Mouse (Mus musculus): ENCODE data around the gene Jak1. TPM values are rescaled to one million over a fixed set of nuclear protein-coding genes. Genes with fewer than 3 reads are reported as not detected.
"Not testable (repeated sequence)": the region's sequence is repeated elsewhere in the genome, so short reads cannot be mapped to it uniquely, and the experiment has no call there.

Gene Jak1
- total RNA-seq, 2 experiments from 2014 or later = 74.9 to 79.6 TPM

DNA sequence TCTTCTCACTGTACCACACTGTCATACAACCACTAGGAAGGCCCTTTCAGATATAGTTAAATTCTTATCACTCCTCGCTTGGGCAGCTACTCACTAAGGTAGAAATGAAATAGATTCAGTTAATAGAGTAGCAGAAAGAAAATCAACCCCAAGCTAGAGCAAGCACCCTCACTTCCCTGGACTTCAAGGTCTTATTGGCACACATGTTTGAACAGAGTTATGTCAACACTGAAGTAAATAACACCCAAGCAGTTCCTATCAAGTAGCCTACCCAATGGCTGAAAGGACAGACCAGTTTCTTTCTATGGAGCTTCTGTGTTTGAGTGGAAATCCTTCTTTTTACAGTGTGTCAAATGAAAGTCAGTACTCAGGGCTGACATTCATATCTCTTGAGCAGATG lies 17.2 kb upstream of the Jak1 start:
- DNase-seq = no peak
- intact Hi-C loops (cut with DNase I) = no loop called here

DNA sequence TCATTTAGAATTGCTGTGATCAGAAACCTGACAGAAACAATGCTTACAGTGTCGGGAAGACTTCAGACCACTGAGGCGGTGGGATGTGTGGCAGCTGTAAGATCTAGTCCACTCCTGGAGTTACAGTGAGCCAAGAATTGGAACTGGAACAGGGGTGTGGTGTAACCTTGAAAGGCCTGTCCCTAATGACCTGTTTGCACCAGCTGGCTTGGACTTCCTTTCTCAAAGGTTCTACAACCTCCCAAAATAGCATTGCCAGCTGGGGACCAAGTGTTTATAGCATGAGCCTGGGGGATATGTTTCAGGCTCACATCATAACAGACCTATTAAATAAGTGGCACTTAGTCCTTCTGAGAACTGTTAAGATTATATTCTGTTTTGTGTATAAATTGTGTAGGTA lies 15.0 kb upstream of the Jak1 start:
- no peak for DNase-seq
- intact Hi-C loops (cut with DNase I) = no loop called here

DNA sequence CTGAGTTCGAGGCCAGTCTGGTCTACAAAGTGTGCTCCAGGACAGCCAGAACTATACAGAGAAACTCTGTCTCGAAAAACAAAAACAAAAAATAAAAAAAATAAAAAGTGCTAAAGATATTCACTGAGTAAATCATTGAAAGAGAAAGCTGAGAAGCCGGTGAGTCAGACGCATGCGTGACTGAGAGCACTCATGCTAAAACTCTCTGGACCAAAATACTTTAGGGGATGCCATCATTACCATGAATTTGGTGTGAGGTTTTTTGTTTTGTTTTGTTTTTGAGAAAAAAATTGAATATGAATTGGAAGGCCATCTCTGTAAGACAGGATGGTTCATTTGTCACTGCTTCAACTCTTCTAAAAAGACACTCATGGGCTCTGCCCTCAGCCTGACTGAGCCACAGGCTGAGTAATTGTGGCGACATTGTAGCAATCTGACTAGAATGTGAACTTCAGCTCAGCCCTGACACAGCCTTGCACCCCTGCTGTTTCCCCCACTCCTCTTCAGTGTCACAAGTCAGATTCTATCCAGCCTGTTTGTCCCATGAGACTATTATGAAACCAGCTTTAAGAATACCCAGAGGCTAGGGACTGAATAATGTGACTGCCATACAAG lies 11.5 kb upstream of the Jak1 start:
- intact Hi-C loops (cut with DNase I) = no loop called here

DNA sequence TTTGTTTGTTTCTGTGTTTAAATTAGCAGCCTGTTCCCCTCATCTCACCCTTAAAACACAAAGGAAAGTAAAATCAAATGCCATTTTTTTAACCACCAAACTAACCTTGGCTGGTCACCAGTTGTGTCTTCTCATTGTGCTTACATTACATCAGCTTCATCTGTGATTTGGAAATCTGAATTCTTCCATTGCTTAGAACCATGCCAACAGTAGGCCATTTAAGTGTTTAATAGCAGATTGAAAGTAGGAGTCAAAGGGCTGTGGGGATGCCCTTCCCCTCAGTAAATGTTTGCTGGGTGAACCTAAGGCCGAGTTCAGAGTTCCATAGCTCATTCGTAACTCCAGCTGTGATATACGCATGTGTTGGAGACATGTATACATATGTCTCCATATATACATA lies 10.8 kb upstream of the Jak1 start:
- DNase-seq = no peak
- intact Hi-C loops (cut with DNase I) = no loop called here

More for the DNA sequence above, 11.5 kb upstream of the Jak1 start:
- no peak for DNase-seq

DNA sequence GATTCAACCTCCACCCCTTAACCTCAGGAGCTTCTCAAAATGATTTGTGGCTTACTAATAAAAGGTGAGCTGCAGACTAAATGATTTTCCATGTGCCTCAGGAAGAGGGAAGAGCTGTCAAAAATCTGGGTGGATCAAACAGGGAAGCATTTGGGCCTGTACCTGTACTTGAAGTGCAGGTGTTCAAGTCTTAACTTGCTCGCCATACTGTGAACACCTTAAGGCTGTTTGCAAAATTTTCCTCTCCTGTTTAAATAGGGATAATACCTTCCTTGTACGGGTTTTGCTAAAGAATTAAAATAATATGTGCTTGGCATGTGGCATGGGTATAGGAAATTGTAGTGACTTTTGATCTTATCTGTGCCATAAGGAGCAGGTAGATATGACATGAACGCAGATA lies 5.7 kb upstream of the Jak1 start:
- intact Hi-C loops (cut with DNase I) = no loop called here
- no peak for DNase-seq

DNA sequence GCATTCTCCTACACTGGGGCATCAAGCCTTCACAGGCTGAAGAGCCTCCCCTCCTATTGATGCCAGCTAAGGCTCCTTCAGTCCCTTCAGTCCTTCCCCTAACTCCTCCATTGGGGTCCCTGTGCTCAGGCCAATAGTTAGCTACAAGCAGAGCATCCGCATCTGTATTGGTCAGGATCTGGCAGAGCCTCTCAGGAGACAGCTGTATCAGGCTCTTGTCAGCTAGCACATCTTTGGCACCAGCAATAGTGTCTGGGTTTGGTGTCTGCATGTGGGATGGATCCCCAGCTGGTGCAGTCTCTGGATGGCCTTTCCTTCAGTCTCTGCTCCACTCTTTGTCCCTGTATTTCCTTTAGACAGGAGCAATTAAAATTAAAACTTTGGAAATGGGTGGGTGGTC lies 3.4 kb upstream of the Jak1 start:
- not testable (repeated sequence) for DNase-seq
- intact Hi-C loops (cut with DNase I) = loop anchor here (5.0 kb wide), 2 partner anchors 86 to 89 kb away; no protein-coding TSS in a partner anchor

DNA sequence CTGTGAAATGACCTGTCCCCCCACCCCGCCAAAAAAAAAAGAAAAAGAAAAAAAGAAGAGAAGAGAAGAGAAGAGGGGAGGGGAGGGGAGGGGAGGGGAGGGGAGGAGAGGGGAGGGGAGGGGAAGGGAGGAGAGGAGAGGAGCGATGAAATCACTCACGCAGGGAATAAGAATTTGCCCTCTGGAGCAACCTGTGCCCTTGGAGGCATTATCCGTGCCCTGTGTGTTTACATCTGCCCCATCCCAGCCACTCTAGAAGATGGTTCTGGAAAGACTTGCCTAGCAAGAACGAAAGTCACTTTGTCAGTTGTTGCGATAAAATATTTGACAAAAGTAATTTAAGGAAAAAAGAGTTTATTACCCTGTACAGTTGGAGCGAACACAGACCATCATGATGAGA lies 441 bp upstream of the Jak1 start:
- intact Hi-C loops (cut with DNase I) = loop anchor here (5.0 kb wide), 2 partner anchors 83 to 92 kb away; no protein-coding TSS in a partner anchor

DNA sequence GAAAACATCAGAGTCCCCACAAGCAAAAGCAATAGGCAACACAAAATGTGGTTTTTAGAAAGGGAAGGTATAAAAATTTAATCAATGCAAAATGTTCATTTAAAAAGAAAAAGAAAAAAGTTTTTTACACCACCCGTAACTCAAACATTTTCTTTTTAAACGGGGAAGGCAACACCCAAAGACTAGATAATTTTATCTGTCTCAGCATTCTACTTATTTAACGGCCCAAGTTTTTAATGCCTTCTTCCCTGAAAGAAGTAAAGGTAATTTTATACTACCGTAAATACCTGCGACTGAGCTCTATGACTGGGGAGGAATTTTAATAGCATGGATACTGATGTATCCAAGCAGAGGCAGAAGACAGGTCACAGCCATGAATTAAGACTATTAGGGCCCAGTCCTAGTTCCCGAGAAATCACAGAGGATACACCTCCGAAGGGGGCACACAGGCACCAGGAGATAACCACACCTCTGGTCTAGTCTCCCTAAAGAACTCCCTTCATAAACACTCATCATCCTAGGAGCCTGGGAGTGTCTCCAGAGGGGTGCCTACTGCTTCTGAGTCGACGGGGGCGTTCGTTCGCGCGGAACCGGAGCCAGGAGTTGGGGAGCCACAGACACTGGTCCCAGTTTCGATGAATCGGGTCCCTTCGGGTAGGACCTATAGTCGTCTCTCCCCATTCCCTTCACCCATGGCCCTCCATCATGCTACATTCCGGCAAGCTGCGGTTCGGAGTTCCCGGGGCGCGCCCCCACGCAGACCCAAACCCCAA lies 928 bp downstream of the Jak1 start:
- intact Hi-C loops (cut with DNase I) = loop anchor here (5.0 kb wide), 1 partner anchor 92 kb away; no protein-coding TSS in a partner anchor
- no peak for DNase-seq

More for the DNA sequence above, 441 bp upstream of the Jak1 start:
- no peak for DNase-seq

DNA sequence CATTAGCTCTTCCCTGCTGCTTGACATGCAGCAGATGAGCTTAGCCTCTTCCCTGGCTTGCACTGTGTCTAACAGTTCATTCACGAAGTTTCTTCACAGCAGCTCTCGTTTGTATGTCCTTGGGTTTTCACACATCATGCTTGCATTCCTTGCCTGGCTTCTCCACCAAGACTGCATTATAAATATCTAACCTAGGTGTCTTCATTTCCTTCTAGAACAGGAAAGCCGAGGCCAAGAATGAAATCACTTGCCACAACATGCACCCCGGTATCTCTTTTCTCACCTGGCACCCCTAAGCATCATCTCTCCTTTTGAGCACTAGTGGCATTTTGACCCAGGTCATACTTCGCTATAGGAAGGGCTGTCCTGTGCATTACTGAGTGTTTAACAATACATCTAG lies 3.5 kb downstream of the Jak1 start:
- no peak for DNase-seq
- intact Hi-C loops (cut with DNase I) = loop anchor here (5.0 kb wide), 1 partner anchor 89 kb away; no protein-coding TSS in a partner anchor

DNA sequence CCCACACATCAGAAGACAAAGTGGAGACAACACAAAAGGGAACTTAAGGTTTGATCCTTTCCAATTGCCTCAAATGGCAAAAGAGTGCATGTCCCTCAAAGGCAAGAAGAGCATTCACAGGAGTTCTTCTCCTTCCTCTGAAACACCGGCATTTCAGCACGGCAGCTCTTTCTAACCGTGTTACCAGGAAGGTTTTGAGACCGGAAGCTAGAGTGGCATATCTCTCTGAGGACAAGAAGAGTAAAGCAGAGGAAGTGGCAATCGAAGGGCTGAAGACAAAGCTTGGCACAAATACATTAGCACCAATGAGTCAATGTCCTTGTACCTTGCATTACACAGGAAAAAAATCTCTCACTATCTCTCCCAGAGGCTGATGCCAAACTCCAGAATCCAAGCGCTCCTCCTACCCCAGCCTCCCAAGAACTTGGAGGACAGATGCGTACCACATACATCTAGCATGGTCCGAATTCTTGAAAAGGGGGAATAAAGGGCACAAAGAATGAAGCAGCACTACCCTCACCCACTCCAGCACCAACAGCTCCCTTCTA lies 4.3 kb downstream of the Jak1 start:
- intact Hi-C loops (cut with DNase I) = loop anchor here (5.0 kb wide), 1 partner anchor 89 kb away; no protein-coding TSS in a partner anchor
- no peak for DNase-seq

DNA sequence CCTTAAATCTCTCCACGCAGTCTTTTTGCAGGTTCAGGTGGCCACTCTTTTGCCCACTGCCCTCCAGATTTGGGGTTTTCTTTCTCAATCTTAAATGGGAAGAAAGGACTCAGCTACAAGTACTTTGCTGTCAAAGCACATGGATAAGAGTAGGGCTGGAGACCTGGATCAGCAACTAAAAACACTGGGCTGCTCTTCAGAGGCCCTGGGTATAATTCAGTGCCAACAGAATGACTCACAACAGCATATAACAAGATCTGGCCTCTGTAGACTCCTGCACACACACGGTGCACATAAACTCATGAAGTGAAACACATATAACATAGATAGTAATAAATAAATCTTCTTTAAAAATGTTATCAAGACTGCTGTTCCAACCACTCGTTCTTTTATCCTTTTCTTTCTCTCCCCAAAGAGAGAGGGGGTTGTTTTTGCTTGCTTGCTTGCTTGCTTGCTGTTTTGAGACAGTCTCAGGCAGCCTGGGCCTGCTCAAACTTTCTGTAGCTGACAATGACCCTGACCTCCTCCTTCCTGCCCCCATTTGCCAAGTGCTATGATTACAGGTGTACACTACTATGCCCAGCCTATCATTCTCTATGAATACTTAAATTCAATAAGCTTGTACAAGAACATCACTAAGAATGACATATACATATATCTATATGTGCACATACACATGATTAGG lies 8.4 kb downstream of the Jak1 start:
- no peak for DNase-seq
- intact Hi-C loops (cut with DNase I) = no loop called here

DNA sequence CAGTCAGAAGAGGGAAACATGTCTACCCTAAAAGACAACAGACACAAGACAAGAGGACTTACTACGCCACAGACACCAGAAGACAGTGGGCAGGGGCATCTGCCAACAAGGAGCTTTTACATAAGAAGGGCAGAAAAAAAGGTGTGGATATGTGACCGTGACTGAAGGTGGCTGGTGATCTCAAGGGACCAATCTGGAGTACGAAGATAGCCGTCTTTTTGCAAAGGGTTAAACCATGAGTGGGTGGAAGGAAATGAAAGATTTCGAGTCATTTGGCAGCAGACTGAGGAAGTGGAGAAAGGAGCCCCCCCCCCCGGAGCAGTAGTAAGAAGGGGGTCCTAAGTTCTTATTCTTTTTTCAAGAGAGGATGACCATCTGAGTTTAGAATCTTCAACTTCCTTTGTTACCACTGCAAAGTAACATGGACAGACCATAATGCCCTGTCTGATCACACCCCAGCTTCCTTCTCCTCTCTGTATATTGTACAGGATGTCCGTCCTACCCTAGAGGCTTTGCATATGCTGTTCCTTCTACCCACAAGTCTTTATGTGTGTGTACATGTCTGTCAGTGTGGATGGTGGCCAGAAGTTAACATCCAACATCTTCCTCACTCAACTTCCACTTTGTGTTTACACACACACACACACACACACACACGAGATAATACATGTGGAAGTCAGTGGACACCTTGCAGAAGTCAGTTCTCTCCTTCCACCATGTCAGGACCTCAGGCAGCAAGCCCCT lies 10.3 kb downstream of the Jak1 start:
- intact Hi-C loops (cut with DNase I) = no loop called here

DNA sequence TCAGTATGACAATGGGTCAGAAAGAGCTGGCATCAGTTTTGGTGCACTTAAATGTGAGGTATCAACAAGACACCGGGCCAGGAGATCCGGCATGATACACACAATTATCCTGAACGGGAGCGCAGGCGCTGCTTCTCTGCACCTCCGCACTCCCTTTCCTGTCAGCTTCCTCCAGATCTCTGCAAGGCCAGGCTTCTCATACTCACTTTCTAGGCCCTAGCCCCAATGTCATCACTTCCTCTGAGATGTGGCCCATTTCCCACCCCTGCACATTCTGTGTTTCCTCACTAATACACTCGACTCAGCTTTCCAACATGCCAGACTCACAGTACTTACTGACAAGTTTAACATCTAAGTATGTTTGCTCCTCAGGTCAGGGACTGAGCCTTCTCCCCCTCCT lies 11.1 kb downstream of the Jak1 start:
- peak; percentile 19 to 23 for DNase-seq
- intact Hi-C loops (cut with DNase I) = no loop called here

More for the DNA sequence above, 10.3 kb downstream of the Jak1 start:
- DNase-seq = no peak

DNA sequence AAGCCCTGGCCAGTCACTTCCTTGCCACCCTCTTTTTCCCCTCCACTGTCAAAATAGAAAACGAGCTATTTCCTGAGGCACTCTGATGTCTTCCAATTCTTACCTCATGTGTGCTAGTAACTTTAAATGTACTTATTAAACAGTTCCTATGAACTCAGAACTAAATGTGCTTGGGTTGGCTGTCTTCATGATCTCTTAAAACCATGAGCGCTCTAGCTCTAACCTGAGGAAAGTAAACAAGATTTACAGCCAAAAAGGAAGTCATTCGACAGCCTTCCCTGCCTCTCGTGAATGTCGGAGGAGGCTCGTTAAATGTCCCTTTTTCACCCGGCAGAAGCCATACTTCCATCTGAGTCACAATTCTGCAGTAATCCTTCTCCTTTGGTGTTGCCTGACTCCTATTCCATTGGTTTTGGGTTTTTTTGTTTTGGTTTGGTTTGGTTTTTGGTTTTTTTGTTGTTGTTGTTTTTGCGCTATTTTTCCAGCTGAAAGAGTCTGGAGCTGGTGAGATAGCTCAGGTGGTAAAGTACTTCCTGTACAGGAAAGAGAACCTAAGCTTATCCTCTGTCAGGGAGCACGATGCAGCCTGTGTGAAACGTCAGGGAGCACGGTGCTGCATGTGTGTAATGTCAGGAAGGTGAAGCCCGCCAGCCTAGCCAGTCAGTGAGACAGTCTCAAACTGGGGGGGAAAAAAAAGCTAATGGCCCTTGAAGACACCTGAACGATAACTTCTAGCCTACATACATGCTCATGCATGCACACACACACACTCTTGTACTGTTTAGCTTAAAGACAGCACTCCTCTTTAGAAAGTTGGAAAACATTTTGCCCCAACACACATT lies 12.1 kb downstream of the Jak1 start:
- intact Hi-C loops (cut with DNase I) = no loop called here
- DNase-seq = no peak

DNA sequence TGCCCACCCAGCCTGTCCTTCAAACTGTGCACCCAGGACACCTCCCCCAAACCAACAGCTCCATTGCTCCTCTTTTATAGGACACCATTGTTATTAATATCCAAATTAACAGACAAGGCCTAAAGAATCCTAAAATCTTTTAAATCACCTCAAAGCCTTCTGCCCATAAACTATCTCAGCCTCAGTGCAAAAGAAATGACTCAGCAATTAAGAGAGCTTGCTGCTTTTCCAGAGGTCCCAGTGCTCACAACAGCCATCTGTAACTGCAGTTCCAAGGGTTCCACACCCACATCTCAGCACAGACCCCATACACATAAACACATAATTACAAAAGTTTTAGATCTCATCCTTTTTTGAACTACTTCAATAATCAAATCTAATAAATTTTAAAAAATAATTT lies 13.1 kb downstream of the Jak1 start:
- no peak for DNase-seq

DNA sequence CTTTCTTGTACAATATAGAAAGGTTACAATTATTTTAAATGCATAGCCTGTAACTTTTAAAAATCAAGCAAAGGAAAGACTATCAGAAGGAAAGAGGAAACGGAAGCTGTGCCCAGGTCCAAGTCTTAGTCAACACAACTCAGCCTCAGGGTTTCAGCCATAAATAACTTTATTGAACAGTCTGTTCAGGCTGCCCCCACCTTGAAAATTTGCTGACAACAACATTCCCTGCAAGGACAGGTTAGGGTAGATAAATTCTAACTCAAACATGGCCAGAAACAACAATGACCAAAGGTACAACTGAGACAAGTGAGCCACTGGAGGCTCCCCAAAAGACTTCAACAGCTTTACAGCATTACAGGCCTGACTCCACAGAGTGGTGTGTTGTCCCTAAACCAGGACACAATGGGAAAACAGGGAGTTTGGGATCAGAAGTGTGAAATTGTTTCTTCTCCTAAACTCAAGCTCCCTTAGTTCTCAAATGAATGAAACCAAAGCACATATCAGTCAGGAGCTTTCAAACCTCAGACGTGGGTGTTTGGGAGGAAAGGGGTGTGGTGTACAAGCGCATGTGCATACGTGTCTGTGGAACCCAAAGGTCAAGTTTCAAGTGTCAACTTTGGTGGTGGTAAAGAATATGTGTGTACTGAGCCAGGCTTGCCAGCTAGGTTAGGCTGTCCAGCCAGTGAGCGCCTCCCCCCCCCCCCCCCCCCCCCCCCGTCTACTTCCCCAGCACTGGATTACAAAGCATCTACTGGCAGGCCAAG lies 14.9 kb downstream of the Jak1 start:
- DNase-seq = no peak
- intact Hi-C loops (cut with DNase I) = no loop called here

More for the DNA sequence above, 13.1 kb downstream of the Jak1 start:
- intact Hi-C loops (cut with DNase I) = no loop called here

DNA sequence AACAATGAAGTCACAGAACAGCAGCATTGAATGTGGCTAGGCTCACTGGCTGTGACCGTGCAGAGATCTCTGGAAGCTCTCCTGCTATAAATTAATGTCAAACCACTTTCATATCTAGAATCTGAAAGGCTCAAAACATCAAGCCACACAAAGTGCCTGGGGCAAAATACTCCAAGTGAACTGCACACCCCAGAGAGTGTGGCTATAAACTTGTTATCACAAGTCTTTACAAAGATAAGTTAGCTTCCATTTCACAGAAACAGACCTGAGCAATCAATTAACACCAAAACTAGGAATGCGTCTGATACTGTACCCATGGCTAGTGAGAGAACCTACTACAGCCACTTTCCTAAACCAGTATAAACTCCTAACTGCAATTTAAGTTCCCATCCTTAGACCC lies 17.7 kb downstream of the Jak1 start:
- DNase-seq = no peak
- intact Hi-C loops (cut with DNase I) = no loop called here

DNA sequence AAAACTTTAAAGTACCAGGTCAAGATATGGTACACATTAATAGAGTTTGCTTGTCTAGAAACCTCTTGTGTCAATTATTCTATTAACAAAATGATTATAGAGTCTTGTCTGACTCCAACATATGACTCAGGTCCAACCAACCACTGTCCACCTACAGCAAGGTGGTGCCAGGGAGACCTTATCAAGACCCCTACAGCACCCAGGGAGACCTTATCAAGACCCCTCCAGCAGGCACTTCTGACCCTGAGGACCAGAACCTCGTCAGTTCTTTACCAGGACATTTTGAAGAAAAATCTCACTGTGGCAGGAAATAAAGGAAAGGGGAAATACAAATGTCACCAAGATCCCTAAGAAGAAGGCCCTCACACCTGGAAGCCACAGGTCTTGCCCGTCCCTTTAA lies 18.5 kb downstream of the Jak1 start:
- intact Hi-C loops (cut with DNase I) = no loop called here
- no peak for DNase-seq
